In genomic region chr8:69789731-69790130, GRCm38 (mm10) we compare ENCODE assay signal across 10 mouse cellular contexts. TPM values are rescaled to one million over a fixed set of nuclear protein-coding genes. Genes with fewer than 3 reads are reported as not detected.
DNase-seq lines count a peak whose midpoint lies in the region; ATAC-seq and TF ChIP-seq lines count a peak whose summit lies in the region.
"Had no signal": no experiment of that assay in that cellular context is flagged by ENCODE, and none has a peak within 500 bp of the region (broad histone marks: within the 10 kb centered on the region; RNA-seq: fewer than 3 reads in every experiment).

No protein-coding gene starts in this region.

- no peaks in the 10 kb centered on the region for H3K9me3 ChIP-seq in heart, embryonic 15.5 days (replicated peaks)
- no peaks in the 10 kb centered on the region for H3K9me3 ChIP-seq in megakaryocyte, embryonic 14.5 days
- H3K9me3 ChIP-seq in MEL (replicated peaks; ENCODE audit: insufficient read depth, low read length), result no peaks in the 10 kb centered on the region
- no peaks in the 10 kb centered on the region for H3K9me3 ChIP-seq in limb, embryonic 12.5 days

- peaks cover 31% of the 10 kb centered on the region for H3K79me2 ChIP-seq in MEL (ENCODE audit: control insufficient read depth, insufficient read depth, low read length, poor library complexity)

- no peak overlapping the region for H3K27ac ChIP-seq in heart, embryonic 15.5 days
- peak overlapping the region; percentile 90 for H3K27ac ChIP-seq in MEL (ENCODE audit: control insufficient read depth, low read depth, low read length)
- no peak overlapping the region for H3K27ac ChIP-seq in limb, embryonic 12.5 days

- no peak for TF ChIP-seq POLR2A in MEL (IDR thresholded peaks at IDR 0.05; ENCODE audit: control insufficient read depth in 1 of 2, insufficient read depth in 1 of 2, low read depth in 1 of 2, low read length in 2 of 2, poor library complexity in 1 of 2)

- WGBS in heart, embryonic 15.5 days, result 60% methylated on average over 5 of the region's 5 CpGs
- WGBS in limb, embryonic 12.5 days, result 67% methylated on average over 5 of the region's 5 CpGs

- peak overlapping the region; percentile 91; the same call in 1 of the 2 replicates for H3K4me2 ChIP-seq in heart, embryonic 15.5 days
- H3K4me2 ChIP-seq in limb, embryonic 12.5 days, result peak overlapping the region; percentile 73

- TF ChIP-seq RAD21 in MEL (IDR thresholded peaks at IDR 0.05; ENCODE audit: low read depth, low read length), result no peak

- ATAC-seq in heart, embryonic 15.5 days (replicated peaks; ENCODE audit: insufficient number of reproducible peaks, insufficient read depth, low FRiP score, low read depth), result no peak
- no peak for ATAC-seq in megakaryocyte, adult 5-6 weeks (ENCODE audit: poor library complexity, severe bottlenecking)
- no peak for ATAC-seq in limb, embryonic 12.5 days (ENCODE audit: insufficient number of reproducible peaks, insufficient read depth, low FRiP score, low TSS enrichment, low read depth)
- ATAC-seq: inflammation-experienced regulatory T-cells, adult 6 months had no signal

- H3K27me3 ChIP-seq in heart, embryonic 15.5 days, result no peaks in the 10 kb centered on the region
- H3K27me3 ChIP-seq in megakaryocyte, embryonic 14.5 days (replicated peaks), result no peaks in the 10 kb centered on the region
- no peaks in the 10 kb centered on the region for H3K27me3 ChIP-seq in MEL (ENCODE audit: control insufficient read depth in 1 of 2, insufficient read depth in 2 of 2, low read length in 2 of 2)
- no peaks in the 10 kb centered on the region for H3K27me3 ChIP-seq in limb, embryonic 12.5 days

- no peak overlapping the region for H3K9ac ChIP-seq in heart, embryonic 15.5 days
- peak overlapping the region; percentile 93 for H3K9ac ChIP-seq in MEL (ENCODE audit: control insufficient read depth, low read depth, low read length, poor library complexity, severe bottlenecking)
- no peak overlapping the region for H3K9ac ChIP-seq in limb, embryonic 12.5 days (replicated peaks)

- H3K4me1 ChIP-seq in heart, embryonic 15.5 days (replicated peaks), result peaks cover 21% of the 10 kb centered on the region
- peaks cover 49% of the 10 kb centered on the region for H3K4me1 ChIP-seq in megakaryocyte, embryonic 14.5 days
- peaks cover 4 to 15% of the 10 kb centered on the region in 2 experiments for H3K4me1 ChIP-seq in MEL (ENCODE audit: control insufficient read depth in 1 of 2, insufficient read depth in 2 of 2, low read length in 2 of 2)
- peaks cover 17% of the 10 kb centered on the region for H3K4me1 ChIP-seq in limb, embryonic 12.5 days (replicated peaks)

- peaks cover 9% of the 10 kb centered on the region; the same call in 1 of the 2 replicates for H3K36me3 ChIP-seq in heart, embryonic 15.5 days
- peaks cover 22% of the 10 kb centered on the region for H3K36me3 ChIP-seq in megakaryocyte, embryonic 14.5 days (replicated peaks; ENCODE audit: low read length)
- H3K36me3 ChIP-seq in MEL (ENCODE audit: control insufficient read depth in 1 of 2, insufficient read depth in 2 of 2, low read length in 2 of 2), result peaks cover 0 to 14% of the 10 kb centered on the region in 2 experiments; a peak in 3 of 4 replicates
- H3K36me3 ChIP-seq in limb, embryonic 12.5 days, result peaks cover 16% of the 10 kb centered on the region

- TF ChIP-seq EP300 in MEL (IDR thresholded peaks at IDR 0.05; ENCODE audit: low read depth in 1 of 2, low read length in 2 of 2), result no peak; a peak in 1 of 4 replicates

- no peak for TF ChIP-seq CTCF in MEL (IDR thresholded peaks at IDR 0.05 in 2 of 3, conservative IDR thresholded peaks at IDR 0.05 in 1 of 3; ENCODE audit: control insufficient read depth in 1 of 3, insufficient read depth in 1 of 3, low read depth in 2 of 3, low read length in 3 of 3, poor library complexity in 1 of 3, severe bottlenecking in 1 of 3)

- no peak for DNase-seq in heart, adult 18-20 months
- peak; percentile 70 for DNase-seq in MEL (ENCODE audit: low read depth, low spot score)
- no peak for DNase-seq in cerebellum, postnatal 14 days
- DNase-seq in layer of hippocampus, adult 9-10 months (ENCODE audit: low spot score), result no peak

- no peak overlapping the region for H3K4me3 ChIP-seq in heart, embryonic 15.5 days
- peak overlapping the region; percentile 98 for H3K4me3 ChIP-seq in megakaryocyte, embryonic 14.5 days (replicated peaks)
- peak overlapping the region; percentile 67 to 73 for H3K4me3 ChIP-seq in MEL (ENCODE audit: control insufficient read depth in 1 of 2, insufficient read depth in 1 of 2, low read depth in 2 of 2, low read length in 2 of 2)
- H3K4me3 ChIP-seq in limb, embryonic 12.5 days (replicated peaks), result no peak overlapping the region

TF ChIP-seq in MEL, 35 proteins besides CTCF, POLR2A, EP300 and RAD21 (continues in another document):
- TF ChIP-seq POLR2AphosphoS5 (IDR thresholded peaks at IDR 0.05; ENCODE audit: borderline replicate concordance, low read depth, low read length) (no peak), MEF2A (IDR thresholded peaks at IDR 0.05; ENCODE audit: extremely low read depth, insufficient replicate concordance, low read depth, low read length, poor library complexity, severe bottlenecking) (no peak), RCOR1 (IDR thresholded peaks at IDR 0.05; ENCODE audit: low read depth, low read length) (peak; percentile 22; the same call in 1 of the 2 replicates), SIN3A (IDR thresholded peaks at IDR 0.05; ENCODE audit: low read length) (no peak; the same call in 1 of the 2 replicates), GATA1 (IDR thresholded peaks at IDR 0.05; ENCODE audit: low read depth, low read length) (peak; percentile 32; the same call in 1 of the 2 replicates), ELF1 (IDR thresholded peaks at IDR 0.05; ENCODE audit: low read depth, low read length) (no peak), SMC3 (IDR thresholded peaks at IDR 0.05; ENCODE audit: low read depth, low read length) (no peak), UBTF (IDR thresholded peaks at IDR 0.05; ENCODE audit: borderline replicate concordance, insufficient read depth, low read depth, low read length) (no peak)

RNA-seq across cellular contexts. Expression of gene Atp13a1, which starts 1.2 kb away (rescaled TPM):
- polyA plus RNA-seq in heart, embryonic 15.5 days (2015; fragmentation: Nextera tagmentation; extraction: Ambion mirVana), result 22.1 and 32.7 TPM in 2 replicates
- total RNA-seq in heart, adult 18-20 months (2021), result 10 to 100 TPM; 12.5 to 12.9 TPM
- 21.5 and 34.8 TPM in 2 replicates for polyA plus RNA-seq in megakaryocyte, embryonic 14.5 days (2012; ENCODE audit: insufficient read depth, low replicate concordance)
- 19.5 and 21.1 TPM in 2 replicates for total RNA-seq in megakaryocyte, adult 5-6 weeks (2015)
- 15.6 and 16.9 TPM in 2 replicates for total RNA-seq in megakaryocyte, adult 5-6 weeks (2017)
- total RNA-seq in MEL (2012; rRNA removed), result 50.9 and 52.4 TPM in 2 replicates
- polyA plus RNA-seq in MEL (2012; ENCODE audit: insufficient read depth in 1 of 2, insufficient read length in 2 of 2, low read depth in 1 of 2, low replicate concordance in 2 of 2, missing spikeins in 1 of 2), result 10 to 100 TPM in 1 of 2 experiments, not detected in 1; 83.7 TPM
- polyA plus RNA-seq in limb, embryonic 12.5 days (2016; fragmentation: Nextera tagmentation; extraction: Ambion mirVana), result 53.3 and 57.7 TPM in 2 replicates

RNA-seq across cellular contexts. Expression of gene Zfp866, which starts 1.2 kb away (rescaled TPM):
- 14.7 and 21.1 TPM in 2 replicates for polyA plus RNA-seq in heart, embryonic 15.5 days (2015; fragmentation: Nextera tagmentation; extraction: Ambion mirVana)
- 10 to 100 TPM; 15.1 to 17.6 TPM for total RNA-seq in heart, adult 18-20 months (2021)
- polyA plus RNA-seq in megakaryocyte, embryonic 14.5 days (2012; ENCODE audit: insufficient read depth, low replicate concordance), result not detected in 2 replicates
- 23.6 TPM in 2 replicates for total RNA-seq in megakaryocyte, adult 5-6 weeks (2015)
- total RNA-seq in megakaryocyte, adult 5-6 weeks (2017), result 24.9 and 27.2 TPM in 2 replicates
- 10.5 and 12.3 TPM in 2 replicates for total RNA-seq in MEL (2012; rRNA removed)
- 10 to 100 TPM in 1 of 2 experiments, not detected in 1; 11.7 TPM for polyA plus RNA-seq in MEL (2012; ENCODE audit: insufficient read depth in 1 of 2, insufficient read length in 2 of 2, low read depth in 1 of 2, low replicate concordance in 2 of 2, missing spikeins in 1 of 2)
- 38.1 and 40.3 TPM in 2 replicates for polyA plus RNA-seq in limb, embryonic 12.5 days (2016; fragmentation: Nextera tagmentation; extraction: Ambion mirVana)

RNA-seq across cellular contexts. Expression of gene Gm20422, which starts 15.0 kb away (rescaled TPM):
- polyA plus RNA-seq in heart, embryonic 15.5 days (2015; fragmentation: Nextera tagmentation; extraction: Ambion mirVana), result 0.33 TPM in 1 of 2 replicates, not detected in the other
- total RNA-seq in heart, adult 18-20 months (2021), result 1 to 10 TPM; 1.7 to 4.0 TPM
- not detected in 2 replicates for polyA plus RNA-seq in megakaryocyte, embryonic 14.5 days (2012; ENCODE audit: insufficient read depth, low replicate concordance)
- not detected in 2 replicates for total RNA-seq in megakaryocyte, adult 5-6 weeks (2015)
- total RNA-seq in megakaryocyte, adult 5-6 weeks (2017), result 0.33 and 0.45 TPM in 2 replicates
- 0.46 TPM in 1 of 2 replicates, not detected in the other for total RNA-seq in MEL (2012; rRNA removed)
- not detected for polyA plus RNA-seq in MEL (2012; ENCODE audit: insufficient read depth in 1 of 2, insufficient read length in 2 of 2, low read depth in 1 of 2, low replicate concordance in 2 of 2, missing spikeins in 1 of 2)
- not detected in 2 replicates for polyA plus RNA-seq in limb, embryonic 12.5 days (2016; fragmentation: Nextera tagmentation; extraction: Ambion mirVana)
- polyA plus RNA-seq: testis, adult 2 months had no signal

RNA-seq across cellular contexts. Expression of gene Gmip, which starts 18.7 kb away (rescaled TPM):
- polyA plus RNA-seq in heart, embryonic 15.5 days (2015; fragmentation: Nextera tagmentation; extraction: Ambion mirVana), result 5.4 and 8.9 TPM in 2 replicates
- 1 to 10 TPM; 4.2 to 7.4 TPM for total RNA-seq in heart, adult 18-20 months (2021)
- polyA plus RNA-seq in megakaryocyte, embryonic 14.5 days (2012; ENCODE audit: insufficient read depth, low replicate concordance), result 7.0 and 14.6 TPM in 2 replicates
- total RNA-seq in megakaryocyte, adult 5-6 weeks (2015), result 60.6 and 62.2 TPM in 2 replicates
- total RNA-seq in megakaryocyte, adult 5-6 weeks (2017), result 59.3 and 82.0 TPM in 2 replicates
- total RNA-seq in MEL (2012; rRNA removed), result 21.8 and 26.0 TPM in 2 replicates
- polyA plus RNA-seq in MEL (2012; ENCODE audit: insufficient read depth in 1 of 2, insufficient read length in 2 of 2, low read depth in 1 of 2, low replicate concordance in 2 of 2, missing spikeins in 1 of 2), result 10 to 100 TPM in 1 of 2 experiments, not detected in 1; 52.4 TPM
- 5.8 and 7.5 TPM in 2 replicates for polyA plus RNA-seq in limb, embryonic 12.5 days (2016; fragmentation: Nextera tagmentation; extraction: Ambion mirVana)

RNA-seq across cellular contexts. Expression of gene Lpar2, which starts 32.5 kb away (rescaled TPM):
- 0.15 and 0.30 TPM in 2 replicates for polyA plus RNA-seq in heart, embryonic 15.5 days (2015; fragmentation: Nextera tagmentation; extraction: Ambion mirVana)
- total RNA-seq in heart, adult 18-20 months (2021), result under 1 TPM; 0.12 to 0.33 TPM
- 0.08 TPM in 1 of 2 replicates, not detected in the other for polyA plus RNA-seq in megakaryocyte, embryonic 14.5 days (2012; ENCODE audit: insufficient read depth, low replicate concordance)
- 1.7 and 2.0 TPM in 2 replicates for total RNA-seq in megakaryocyte, adult 5-6 weeks (2015)
- 0.57 and 0.59 TPM in 2 replicates for total RNA-seq in megakaryocyte, adult 5-6 weeks (2017)
- 0.77 and 0.85 TPM in 2 replicates for total RNA-seq in MEL (2012; rRNA removed)
- polyA plus RNA-seq in MEL (2012; ENCODE audit: insufficient read depth in 1 of 2, insufficient read length in 2 of 2, low read depth in 1 of 2, low replicate concordance in 2 of 2, missing spikeins in 1 of 2), result 1 to 10 TPM in 1 of 2 experiments, not detected in 1; 2.8 TPM
- 0.83 and 1.3 TPM in 2 replicates for polyA plus RNA-seq in limb, embryonic 12.5 days (2016; fragmentation: Nextera tagmentation; extraction: Ambion mirVana)

Comparison
In these comparisons a context has a peak if more than half of its experiments do, and no peak if none do; other contexts are left out.
1. H3K4me3 ChIP-seq: peak in megakaryocyte, embryonic 14.5 days (single experiment) and MEL (2 of 2); none in heart, embryonic 15.5 days (single experiment) and limb, embryonic 12.5 days (single experiment).